Mouse (Mus musculus): ENCODE measurements around the gene B3gnt9. TPM values are rescaled to one million over a fixed set of nuclear protein-coding genes. Genes with fewer than 3 reads are reported as not detected.
"Not testable (repeated sequence)": the region's sequence is repeated elsewhere in the genome, so short reads cannot be mapped to it uniquely, and the experiment has no call there.

B3gnt9 gene
- total and polyA plus RNA-seq, 3 experiments: 0.57 to 4.1 (median 0.66) TPM

- peaks cover 29 to 70% of the 10 kb centered on the region in 2 experiments for H3K36me3 ChIP-seq (replicated peaks in 1 of 2; ENCODE audit: control insufficient read depth in 1 of 2, insufficient read depth in 1 of 2, low read length in 1 of 2)
- no peaks in the 10 kb centered on the region for H3K27me3 ChIP-seq (replicated peaks)
Measured at GRCm38 (mm10) chr8:105235206-105235605, 19.7 kb downstream of the B3gnt9 start.

DNA sequence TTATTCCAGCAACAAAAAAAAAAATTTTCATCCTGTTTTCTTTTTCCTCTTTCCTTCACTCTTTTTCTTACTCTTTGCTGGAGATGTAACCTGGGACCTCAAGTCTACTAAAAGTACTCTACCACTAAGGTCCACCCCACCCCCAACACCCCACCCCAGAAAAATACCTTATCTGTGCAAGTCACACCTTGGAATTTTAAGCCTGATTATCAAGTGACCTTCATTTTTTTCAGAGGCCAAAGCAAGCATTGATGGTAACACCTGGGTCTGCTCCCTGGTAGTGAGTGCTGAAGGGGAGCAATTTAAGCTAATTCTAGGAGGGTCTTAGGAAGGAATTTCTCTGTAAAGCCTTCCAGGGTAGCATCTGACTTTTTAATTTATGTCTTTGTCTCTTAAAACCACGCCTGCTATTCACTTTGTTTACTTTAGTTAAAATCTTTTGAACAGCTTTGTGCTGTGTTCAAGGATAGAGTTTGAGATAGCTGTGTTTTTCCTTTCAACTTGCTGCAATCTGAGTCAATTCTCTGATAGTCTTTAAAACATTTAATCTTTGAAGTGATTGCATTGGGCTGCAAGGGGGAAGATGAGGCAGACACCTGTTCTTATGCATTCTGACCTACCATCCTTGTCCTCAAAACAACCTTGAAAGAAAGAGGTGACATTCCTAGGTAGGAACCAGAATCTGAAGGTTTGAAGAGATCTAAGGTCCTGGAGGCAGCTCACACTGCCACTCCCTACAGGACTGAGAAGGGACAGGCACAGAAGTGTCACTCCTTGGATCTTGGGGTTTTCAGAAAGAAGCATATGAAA is 21.6 kb downstream of the B3gnt9 start:
- Histone ChIP-seq H3K36me3 (replicated peaks in 1 of 2; ENCODE audit: control insufficient read depth in 1 of 2, insufficient read depth in 1 of 2, low read length in 1 of 2) (peaks cover 15 to 55% of the 10 kb centered on the region in 2 experiments), H3K9me3 (replicated peaks; ENCODE audit: low read length) (no peaks in the 10 kb centered on the region), H3K9ac (ENCODE audit: insufficient read depth, low read depth) (no peak overlapping the region), H3K4me2 (ENCODE audit: insufficient read depth, low read depth, poor library complexity, severe bottlenecking) (no peak overlapping the region), H3K27me3 (replicated peaks) (no peaks in the 10 kb centered on the region), H3K4me1 (ENCODE audit: control insufficient read depth in 1 of 2, insufficient read depth in 2 of 2) (peaks cover 0 to 15% of the 10 kb centered on the region in 2 experiments; a peak in 2 of 4 replicates), H3K4me3 (replicated peaks in 1 of 3; ENCODE audit: low read depth in 2 of 3, low read length in 2 of 3, poor library complexity in 1 of 3) (no peak overlapping the region), H3K79me2 (replicated peaks; ENCODE audit: control insufficient read depth, extremely low read depth, insufficient read depth, poor library complexity, severe bottlenecking) (0 out of 2 replicates have a peak, but pooled peaks cover 5% of the 10 kb centered on the region), H3K27ac (ENCODE audit: insufficient read depth, low read depth) (no peak overlapping the region)
- TF ChIP-seq POLR2A (IDR thresholded peaks at IDR 0.05; ENCODE audit: low read depth, low read length) (no peak), EP300 (IDR thresholded peaks at IDR 0.05; ENCODE audit: low read length) (no peak), MXI1 (IDR thresholded peaks at IDR 0.05; ENCODE audit: low read depth, low read length) (no peak)
- DNase-seq (ENCODE audit: extremely low read depth): no peak
- dilution Hi-C loops (cut with MboI; ENCODE audit: extremely low pct_ligation_motif_present, extremely low pct_unique_long_range_greater_than_20kb, low sequenced_read_pairs): no loop called here
- in situ Hi-C loops (cut with MboI; ENCODE audit: low pct_ligation_motif_present, low pct_unique_long_range_greater_than_20kb, low sequenced_read_pairs): no loop called here

More at GRCm38 (mm10) chr8:105235206-105235605, 19.7 kb downstream of the B3gnt9 start:
- H3K79me2 ChIP-seq (replicated peaks; ENCODE audit: control insufficient read depth, extremely low read depth, insufficient read depth, poor library complexity, severe bottlenecking): no peaks in the 10 kb centered on the region
- in situ Hi-C loops (cut with MboI; ENCODE audit: low pct_ligation_motif_present, low pct_unique_long_range_greater_than_20kb, low sequenced_read_pairs) (no loop called here), dilution Hi-C loops (cut with MboI; ENCODE audit: extremely low pct_ligation_motif_present, extremely low pct_unique_long_range_greater_than_20kb, low sequenced_read_pairs) (no loop called here)
- no peak overlapping the region for H3K9ac ChIP-seq (ENCODE audit: insufficient read depth, low read depth)
- no peaks in the 10 kb centered on the region for H3K9me3 ChIP-seq (replicated peaks; ENCODE audit: low read length)
- H3K4me2 ChIP-seq (ENCODE audit: insufficient read depth, low read depth, poor library complexity, severe bottlenecking): no peak overlapping the region
- H3K27ac ChIP-seq (ENCODE audit: insufficient read depth, low read depth): no peak overlapping the region
- DNase-seq (ENCODE audit: extremely low read depth): no peak
- no peak for TF ChIP-seq TCF12 (IDR thresholded peaks at IDR 0.05; ENCODE audit: low read depth, low read length)
- TF ChIP-seq GABPA (IDR thresholded peaks at IDR 0.05; ENCODE audit: insufficient replicate concordance, low read depth, low read length): no peak
- TF ChIP-seq IRF4 (IDR thresholded peaks at IDR 0.05; ENCODE audit: low read depth, low read length): no peak
- TF ChIP-seq E2F4 (IDR thresholded peaks at IDR 0.05; ENCODE audit: insufficient replicate concordance, low read depth, low read length): no peak
- no peak for TF ChIP-seq NELFE (IDR thresholded peaks at IDR 0.05; ENCODE audit: low read depth, low read length)
- no peak for TF ChIP-seq RAD21 (IDR thresholded peaks at IDR 0.05; ENCODE audit: low read depth, low read length)
- TF ChIP-seq TBP (conservative IDR thresholded peaks at IDR 0.05; ENCODE audit: low read depth, low read length): no peak
- no peak for TF ChIP-seq POLR2AphosphoS2 (IDR thresholded peaks at IDR 0.05; ENCODE audit: low read depth, low read length)
- TF ChIP-seq USF1 (IDR thresholded peaks at IDR 0.05; ENCODE audit: low read depth, low read length): no peak
- no peak for TF ChIP-seq NRF1 (IDR thresholded peaks at IDR 0.05; ENCODE audit: low read depth, low read length)
- TF ChIP-seq ZMIZ1 (IDR thresholded peaks at IDR 0.05; ENCODE audit: low read depth, low read length): no peak
- TF ChIP-seq SIN3A (IDR thresholded peaks at IDR 0.05; ENCODE audit: low read length): no peak
- TF ChIP-seq CTCF (conservative IDR thresholded peaks at IDR 0.05 in 1 of 2, IDR thresholded peaks at IDR 0.05 in 1 of 2; ENCODE audit: low read depth in 2 of 2, low read length in 2 of 2): no peak
- no peak for TF ChIP-seq JUN (IDR thresholded peaks at IDR 0.05; ENCODE audit: insufficient read depth, low read depth, low read length)
- TF ChIP-seq RCOR1 (conservative IDR thresholded peaks at IDR 0.05; ENCODE audit: low read depth, low read length): no peak
- no peak overlapping the region for H3K4me3 ChIP-seq (replicated peaks in 1 of 3; ENCODE audit: low read depth in 2 of 3, low read length in 2 of 3, poor library complexity in 1 of 3)
- peaks cover 0 to 15% of the 10 kb centered on the region in 2 experiments; a peak in 2 of 4 replicates for H3K4me1 ChIP-seq (ENCODE audit: control insufficient read depth in 1 of 2, insufficient read depth in 2 of 2)

GRCm38 (mm10) chr8:105232321-105232693 is 22.6 kb downstream of the B3gnt9 start:
- H3K9ac ChIP-seq (ENCODE audit: insufficient read depth, low read depth); DNase-seq (ENCODE audit: extremely low read depth); H3K79me2 ChIP-seq (replicated peaks; ENCODE audit: control insufficient read depth, extremely low read depth, insufficient read depth, poor library complexity, severe bottlenecking); H3K4me2 ChIP-seq (ENCODE audit: insufficient read depth, low read depth, poor library complexity, severe bottlenecking); H3K27ac ChIP-seq (ENCODE audit: insufficient read depth, low read depth); H3K27me3 ChIP-seq (replicated peaks); in situ Hi-C loops (cut with MboI; ENCODE audit: low pct_ligation_motif_present, low pct_unique_long_range_greater_than_20kb, low sequenced_read_pairs); H3K9me3 ChIP-seq (replicated peaks; ENCODE audit: low read length); dilution Hi-C loops (cut with MboI; ENCODE audit: extremely low pct_ligation_motif_present, extremely low pct_unique_long_range_greater_than_20kb, low sequenced_read_pairs); H3K4me3 ChIP-seq (replicated peaks in 1 of 3; ENCODE audit: low read depth in 2 of 3, low read length in 2 of 3, poor library complexity in 1 of 3): not testable (repeated sequence)
- Histone ChIP-seq H3K4me1 (ENCODE audit: control insufficient read depth in 1 of 2, insufficient read depth in 2 of 2) (peaks cover 0 to 15% of the 10 kb centered on the region in 2 experiments; a peak in 2 of 4 replicates), H3K36me3 (replicated peaks in 1 of 2; ENCODE audit: control insufficient read depth in 1 of 2, insufficient read depth in 1 of 2, low read length in 1 of 2) (peaks cover 15 to 52% of the 10 kb centered on the region in 2 experiments)
